Mouse (Mus musculus) small intestine, adult 2 months (tissue): ENCODE measurements at regions not wholly inside any gene's neighbourhood (a gene's known extent, or its start where the extent isn't known, plus 50 kb on each side); places are given as distances from the start of the nearest gene placed in this dataset.

Experiments
- CTCF ChIP-seq: fragments of 200-500 bp; IDR thresholded peaks from 2 replicates; pipeline ENCODE4 v1.5.1; 2012; ENCODE audit warnings: low read depth, mild to moderate bottlenecking, control low read depth, inconsistent platforms, low read length, moderate library complexity, mixed read lengths; ENCODE audit not compliant: insufficient replicate concordance, insufficient read length; ENCODE audit errors: extremely low read depth
- POLR2A ChIP-seq: fragments of 200-500 bp; IDR thresholded peaks from 2 replicates; pipeline ENCODE4 v1.6.1; 2012; ENCODE audit warnings: low read depth, mild to moderate bottlenecking, control low read depth, inconsistent platforms, low read length, moderate library complexity

DNA sequence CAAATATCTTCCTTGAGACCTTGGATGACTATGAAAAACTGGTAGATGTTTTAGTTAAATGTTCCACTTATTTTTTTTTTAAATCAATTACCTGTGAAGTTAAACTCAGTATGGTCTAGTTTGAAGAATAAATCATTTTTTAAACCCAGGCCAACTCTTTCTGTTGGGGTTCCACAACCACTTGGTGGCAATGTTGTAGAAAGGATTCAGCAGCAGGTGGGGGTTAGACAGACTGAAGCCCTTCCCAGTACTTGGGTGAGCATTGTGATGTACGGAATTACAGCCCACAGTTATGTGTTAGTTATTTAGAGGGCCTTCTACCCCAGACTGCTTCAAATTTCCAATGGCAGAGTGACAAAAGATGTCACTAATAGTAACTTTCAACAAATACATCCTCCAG, 375.0 kb downstream of the Pros1 start:
- no peak for TF ChIP-seq CTCF
- no peak for TF ChIP-seq POLR2A
